Mouse (Mus musculus) heart, adult 8-10 months (tissue): ENCODE measurements around the gene Zfp212. TPM values are rescaled to one million over a fixed set of nuclear protein-coding genes. Genes with fewer than 3 reads are reported as not detected.

Source experiments
- DNase-seq: peaks from one replicate; pipeline ENCODE4 v3.0.0; 2022; ENCODE audit warnings: low spot score
- total RNA-seq, 4 experiments: library from RNA; stranded (reverse); gene quantifications; 2 replicates each; pipeline ENCODE4 v1.2.4; 2022

Zfp212 gene
- 1 to 10 TPM; 8.2 to 9.8 (median 8.5) TPM for total RNA-seq

GRCm38 (mm10) chr6:47920447-47921340 is at the start of gene Zfp212:
Gene Zfp212, plus strand, starts transcription at chr6:47920476.
- peak; percentile 85 for DNase-seq

- DNase-seq, result no peak
Measured at GRCm38 (mm10) chr6:47872266-47872665, 48.0 kb upstream of the Zfp212 start.

- DNase-seq, result no peak
Measured at GRCm38 (mm10) chr6:47877058-47877457, 43.2 kb upstream of the Zfp212 start, which contains the start of gene Zfp282. Gene Zfp282, plus strand, starts transcription at chr6:47877204.

- peak; percentile 91 for DNase-seq
Measured at GRCm38 (mm10) chr6:47877461-47878132, 42.7 kb upstream of the Zfp212 start.

- DNase-seq, result no peak
Measured at GRCm38 (mm10) chr6:47878133-47878514, 42.2 kb upstream of the Zfp212 start.

- no peak for DNase-seq
Measured at GRCm38 (mm10) chr6:47878593-47878992, 41.7 kb upstream of the Zfp212 start.

GRCm38 (mm10) chr6:47879049-47879716 is 41.1 kb upstream of the Zfp212 start:
- no peak for DNase-seq

- no peak for DNase-seq
Measured at GRCm38 (mm10) chr6:47880166-47880565, 40.1 kb upstream of the Zfp212 start.

GRCm38 (mm10) chr6:47888812-47889383 is 31.4 kb upstream of the Zfp212 start:
- no peak for DNase-seq

GRCm38 (mm10) chr6:47899416-47899815 is 20.9 kb upstream of the Zfp212 start:
- DNase-seq, result no peak

GRCm38 (mm10) chr6:47903587-47903986 is 16.7 kb upstream of the Zfp212 start:
- peak; percentile 15 for DNase-seq

GRCm38 (mm10) chr6:47904361-47904760 is 15.9 kb upstream of the Zfp212 start:
- no peak for DNase-seq

- no peak for DNase-seq
Measured at GRCm38 (mm10) chr6:47904917-47905695, 15.2 kb upstream of the Zfp212 start.

- DNase-seq, result no peak
Measured at GRCm38 (mm10) chr6:47906326-47906725, 13.9 kb upstream of the Zfp212 start.

- no peak for DNase-seq
Measured at GRCm38 (mm10) chr6:47909007-47909406, 11.3 kb upstream of the Zfp212 start.

GRCm38 (mm10) chr6:47911650-47912049 is 8.6 kb upstream of the Zfp212 start:
- DNase-seq, result no peak

GRCm38 (mm10) chr6:47912991-47913390 is 7.3 kb upstream of the Zfp212 start:
- DNase-seq, result no peak

GRCm38 (mm10) chr6:47917051-47917450 is 3.2 kb upstream of the Zfp212 start:
- DNase-seq, result no peak

GRCm38 (mm10) chr6:47918768-47919274 is 1.5 kb upstream of the Zfp212 start:
- no peak for DNase-seq

GRCm38 (mm10) chr6:47919646-47920446 is 430 bp upstream of the Zfp212 start:
- no peak for DNase-seq
